Mouse (Mus musculus) retina, embryonic 14.5 days (tissue): Measurements from ENCODE around the gene Fes.
"Not testable (repeated sequence)": the region's sequence is repeated elsewhere in the genome, so short reads cannot be mapped to it uniquely, and the experiment has no call there.

Experiments used
- DNase-seq: peaks from one replicate; pipeline ENCODE4 v3.0.0-alpha.2; 2015; ENCODE audit warnings: low spot score

Fes gene

GRCm38 (mm10) chr7:80404101-80404894 is 16.6 kb upstream of the Fes start:
- no peak for DNase-seq

- DNase-seq: no peak
Observed at GRCm38 (mm10) chr7:80403551-80403950, 15.8 kb upstream of the Fes start.

- peak; percentile 77 for DNase-seq
Observed at GRCm38 (mm10) chr7:80402651-80403321, 15.0 kb upstream of the Fes start.

GRCm38 (mm10) chr7:80401860-80402641 is 14.3 kb upstream of the Fes start:
- DNase-seq: peak; percentile 56

- no peak for DNase-seq
Observed at GRCm38 (mm10) chr7:80401041-80401859, 13.5 kb upstream of the Fes start.

DNA sequence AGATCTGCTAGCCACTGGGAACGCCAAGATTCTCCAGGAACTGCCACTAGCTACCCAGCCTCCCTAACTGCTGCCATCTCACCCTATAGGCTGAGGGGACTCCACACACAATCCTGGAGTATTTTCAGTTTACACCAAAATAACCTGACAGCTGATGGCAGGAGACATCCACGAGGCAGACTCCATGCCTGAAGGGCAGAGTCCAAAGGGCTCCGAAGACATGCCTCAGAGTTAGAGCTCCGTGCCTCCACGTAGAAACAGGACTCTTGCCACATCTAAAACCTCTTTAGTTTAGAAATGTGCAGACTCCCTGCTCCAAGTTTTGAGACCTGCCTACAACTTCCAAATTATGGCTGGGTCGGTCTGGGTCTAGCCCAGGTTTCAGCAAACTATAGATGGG is 12.8 kb upstream of the Fes start:
- no peak for DNase-seq

GRCm38 (mm10) chr7:80400099-80400498 is 12.4 kb upstream of the Fes start:
- DNase-seq: no peak

DNA sequence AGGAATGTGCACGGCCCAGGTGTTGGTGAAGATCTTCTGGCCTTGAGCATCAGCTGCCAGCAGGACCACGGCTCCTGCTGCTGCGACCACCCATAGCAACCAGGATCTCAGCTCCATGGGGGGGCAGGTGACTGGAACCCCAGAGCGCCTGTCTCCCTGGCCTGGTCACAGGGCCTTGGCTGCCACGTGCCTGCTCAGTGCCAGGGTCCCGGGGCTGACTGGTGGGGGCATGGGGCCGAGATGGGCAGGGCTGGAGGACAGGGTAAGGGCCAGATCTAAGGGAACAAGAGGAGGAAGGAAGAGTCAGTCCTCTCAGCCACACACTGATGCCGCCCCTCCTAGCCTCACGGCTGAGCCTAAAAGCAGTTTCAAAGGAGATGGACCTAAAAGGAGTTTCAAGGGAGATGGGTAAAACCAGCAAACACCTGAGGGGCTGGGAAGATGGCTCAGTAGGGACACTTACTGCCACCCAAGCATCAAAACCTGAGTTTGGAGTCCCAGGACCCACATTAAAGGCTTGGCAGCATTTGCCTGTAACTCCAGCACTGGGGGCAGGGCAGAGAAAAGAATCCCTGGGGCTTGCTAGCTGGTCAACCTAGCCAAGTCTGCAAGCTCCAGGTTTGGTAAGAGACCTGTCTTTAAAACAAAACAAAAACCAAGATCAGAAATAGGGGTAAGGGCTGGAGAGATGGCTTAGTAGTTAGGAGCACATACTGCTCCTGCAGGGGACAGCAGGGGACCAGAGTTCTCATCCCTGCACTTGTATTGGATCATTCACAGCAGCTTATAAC is 11.1 kb upstream of the Fes start:
- no peak for DNase-seq

DNA sequence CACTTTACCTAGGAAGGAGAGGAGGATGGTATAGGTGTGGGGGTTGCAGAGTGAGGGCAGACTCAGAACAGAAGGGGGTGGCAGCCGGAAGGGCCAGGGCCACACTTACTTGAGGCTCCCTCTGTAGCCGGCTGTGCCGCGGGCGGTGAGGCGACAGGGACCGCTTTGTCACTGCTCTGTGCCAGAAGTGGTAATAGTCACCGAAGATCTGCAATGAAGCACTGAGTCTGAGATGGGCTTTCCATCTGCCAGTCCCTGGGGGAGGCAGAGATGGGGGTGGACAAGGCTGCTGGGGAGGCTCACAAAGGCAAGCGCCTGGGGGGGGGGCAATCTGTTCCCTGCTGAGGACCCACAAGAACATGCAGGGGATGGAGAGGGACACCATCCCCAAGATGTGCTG is 10.2 kb upstream of the Fes start:
- DNase-seq: no peak

GRCm38 (mm10) chr7:80396427-80396826 is 8.7 kb upstream of the Fes start:
- not testable (repeated sequence) for DNase-seq

GRCm38 (mm10) chr7:80394600-80394999 is 6.9 kb upstream of the Fes start:
- DNase-seq: no peak

DNA sequence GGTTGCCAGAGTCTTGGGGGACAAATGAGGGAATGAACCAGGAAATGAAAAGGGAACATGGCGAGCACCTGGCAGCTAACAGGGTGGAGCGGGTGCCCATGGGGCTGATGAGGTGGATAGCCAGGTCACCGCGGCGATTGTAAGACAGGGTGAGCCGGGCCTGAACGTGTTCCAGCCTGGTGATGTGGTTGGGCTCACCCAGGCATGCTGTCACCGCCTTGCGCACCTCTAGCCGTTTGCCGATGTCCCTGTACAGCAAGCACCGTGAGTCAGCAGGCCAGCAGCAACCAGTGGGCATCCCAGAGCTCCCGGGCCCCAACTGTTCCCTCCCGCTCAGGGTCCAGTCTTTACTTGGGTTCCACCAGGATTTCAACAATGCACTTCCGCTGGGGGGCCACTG is 4.4 kb upstream of the Fes start:
- DNase-seq: no peak

- DNase-seq: no peak
Observed at GRCm38 (mm10) chr7:80387033-80387632, 613 bp downstream of the Fes start.

GRCm38 (mm10) chr7:80386235-80386930 is 1.4 kb downstream of the Fes start:
- peak; percentile 98 for DNase-seq

DNA sequence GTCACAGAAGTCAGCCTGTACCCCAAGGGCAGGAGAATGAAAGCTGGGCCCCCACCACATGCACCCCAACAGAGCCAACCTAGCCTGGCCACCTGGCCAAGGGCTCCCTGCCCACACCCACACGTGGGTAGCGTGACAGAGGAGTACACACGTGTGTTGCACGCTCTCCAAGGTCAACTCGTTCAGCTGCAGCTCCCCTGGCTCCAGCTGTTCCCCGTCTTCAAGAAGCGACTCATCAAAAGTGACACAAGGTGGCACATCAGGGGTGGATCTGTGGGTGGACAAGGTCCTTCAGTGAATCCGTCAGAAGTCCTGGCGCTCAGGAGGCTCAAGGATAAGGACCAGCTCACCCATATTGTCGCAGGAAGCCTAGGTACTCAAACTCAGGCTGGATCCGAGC is 4.8 kb downstream of the Fes start:
- no peak for DNase-seq

GRCm38 (mm10) chr7:80379531-80379930 is 8.2 kb downstream of the Fes start:
- DNase-seq: peak; percentile 65

DNA sequence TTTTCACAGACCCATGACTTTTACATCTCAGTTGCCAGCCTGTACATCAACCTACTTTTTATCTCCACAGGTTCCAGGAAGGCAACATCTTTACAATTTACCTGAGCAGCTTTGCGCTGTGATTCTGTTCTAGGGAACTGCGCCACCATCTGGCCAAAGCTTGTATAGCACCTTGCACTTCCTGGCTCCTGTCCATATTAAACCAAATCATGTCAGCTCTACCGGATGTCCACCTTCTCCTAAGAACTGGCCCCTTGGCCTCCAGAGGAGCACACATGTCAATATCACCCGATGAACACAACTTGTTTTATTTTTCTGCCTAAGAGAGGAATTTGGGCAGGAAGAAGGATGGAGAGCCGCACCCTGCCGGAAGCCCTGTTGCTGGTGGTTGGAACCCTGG is 10.3 kb downstream of the Fes start:
- DNase-seq: peak; percentile 85

DNA sequence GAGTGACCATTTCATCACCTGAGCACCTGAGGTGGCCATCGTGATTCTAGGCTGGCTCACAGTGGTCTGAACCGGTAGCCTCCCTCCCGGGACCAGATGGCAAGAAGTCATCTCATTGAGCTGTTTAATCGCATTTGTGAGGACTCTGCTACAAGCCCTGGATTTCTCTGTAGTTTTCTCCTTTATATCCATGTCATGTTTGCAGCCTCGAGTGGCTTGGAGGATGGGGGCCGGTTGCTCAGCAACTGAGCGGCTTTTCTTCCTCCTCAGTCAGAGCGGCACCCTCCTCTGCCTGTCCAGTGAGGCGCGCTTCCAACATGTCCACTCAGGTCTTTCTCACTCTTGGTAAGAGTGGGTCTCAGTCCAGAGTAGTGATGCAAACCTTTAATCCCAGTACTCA is 11.6 kb downstream of the Fes start:
- DNase-seq: no peak

DNA sequence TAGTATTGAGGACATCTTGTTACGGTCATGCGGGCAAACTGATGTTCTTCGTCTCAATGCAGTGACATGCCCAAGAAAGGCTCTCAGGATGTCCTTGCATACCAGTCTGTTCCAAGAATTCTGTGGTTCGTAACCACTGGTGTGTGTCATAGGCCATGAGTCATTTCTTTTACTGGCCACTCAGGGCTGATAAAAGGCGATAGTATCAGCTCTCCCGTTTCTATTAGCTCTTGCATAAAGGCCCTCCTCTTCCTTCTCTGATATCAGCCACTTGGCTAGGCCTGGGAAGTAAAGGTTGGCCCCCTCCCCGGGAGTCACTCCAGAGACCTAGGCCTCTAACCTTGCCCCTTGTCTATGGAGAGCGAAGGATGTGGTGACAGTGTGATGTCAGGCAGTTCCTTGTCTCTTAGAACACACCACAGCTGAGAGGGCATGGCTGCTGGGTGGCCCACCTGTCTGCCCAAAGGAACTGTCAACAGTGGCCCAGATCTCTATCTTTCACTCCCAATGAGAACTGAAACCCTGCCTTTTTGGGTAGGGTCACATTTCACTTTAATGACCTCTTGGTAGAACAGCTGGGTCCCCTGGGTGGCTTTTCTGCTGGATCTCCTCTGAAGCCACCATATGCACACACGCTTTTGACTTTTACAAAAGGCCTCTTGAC is 12.2 kb downstream of the Fes start:
- no peak for DNase-seq

DNA sequence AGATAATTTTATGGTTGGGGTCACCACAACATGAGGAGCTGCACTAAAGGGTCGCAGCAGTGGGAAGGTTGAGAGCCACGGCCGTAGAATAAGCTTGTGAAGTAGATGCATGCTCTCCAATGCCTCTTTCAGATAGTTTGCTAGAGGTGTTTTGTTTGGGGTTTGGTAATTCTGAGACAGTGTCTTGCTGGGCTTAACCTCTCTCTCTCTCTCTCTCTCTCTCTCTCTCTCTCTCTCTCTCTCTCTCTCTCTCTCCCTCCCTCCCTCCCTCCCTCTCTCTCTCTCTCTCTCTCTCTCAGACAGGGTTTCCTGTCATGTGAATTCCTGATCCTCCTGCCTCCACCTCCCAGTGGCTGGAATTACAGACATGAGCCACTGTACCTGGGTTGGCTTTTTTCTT is 13.0 kb downstream of the Fes start:
- DNase-seq: no peak
